Mouse (Mus musculus) lung, postnatal 14 days (tissue): Measurements from ENCODE around the gene Gal3st2c.
"Not testable (repeated sequence)": the region's sequence is repeated elsewhere in the genome, so short reads cannot be mapped to it uniquely, and the experiment has no call there.

Source experiments
- DNase-seq: peaks from one replicate; pipeline ENCODE4 v3.0.0; 2021

Gal3st2c gene

DNA sequence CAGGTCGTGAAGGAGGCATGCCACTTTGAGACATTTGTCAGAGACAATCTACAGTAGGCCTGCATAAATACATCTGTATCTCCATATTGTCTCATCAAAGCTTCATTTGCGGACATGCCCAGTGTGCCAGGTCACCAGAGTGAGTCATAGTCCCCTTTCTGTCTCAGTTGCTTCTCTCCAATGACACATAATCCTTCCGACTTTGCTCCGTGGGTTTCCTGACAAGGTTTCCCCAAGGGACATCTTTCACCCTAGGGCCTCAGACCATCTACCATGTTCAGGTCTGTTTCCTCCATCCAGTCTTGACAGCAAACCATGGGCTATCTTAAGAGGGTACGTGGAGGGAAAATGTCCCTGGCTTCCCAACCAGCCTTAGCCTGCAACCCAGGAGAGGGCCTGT is 60.8 kb downstream of the Gal3st2c start:
- no peak for DNase-seq

DNA sequence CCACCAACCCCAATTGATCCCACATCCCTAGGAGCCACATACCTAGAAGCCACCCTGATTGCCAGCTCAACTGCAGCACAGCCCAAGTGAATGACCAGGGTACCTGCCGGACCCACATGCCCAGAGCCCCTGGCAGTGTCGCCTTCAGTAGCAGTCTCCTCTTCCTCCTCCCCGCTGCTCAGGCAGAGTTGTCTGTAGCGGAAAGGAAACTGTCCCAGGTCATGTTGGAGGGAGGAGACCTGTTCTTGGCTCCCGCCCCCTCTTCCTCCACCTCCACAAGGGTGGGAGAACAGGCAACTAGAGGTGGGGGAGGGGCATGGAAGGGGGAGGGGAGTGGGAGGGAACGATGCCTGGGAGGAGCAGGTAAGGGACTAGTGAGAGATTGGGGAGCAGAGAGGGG is 62.1 kb downstream of the Gal3st2c start, which contains the start of gene Pdcd1:
Gene Pdcd1 (minus strand): TSS at position 181 of the 400 bp plus-strand sequence.
- no peak for DNase-seq

DNA sequence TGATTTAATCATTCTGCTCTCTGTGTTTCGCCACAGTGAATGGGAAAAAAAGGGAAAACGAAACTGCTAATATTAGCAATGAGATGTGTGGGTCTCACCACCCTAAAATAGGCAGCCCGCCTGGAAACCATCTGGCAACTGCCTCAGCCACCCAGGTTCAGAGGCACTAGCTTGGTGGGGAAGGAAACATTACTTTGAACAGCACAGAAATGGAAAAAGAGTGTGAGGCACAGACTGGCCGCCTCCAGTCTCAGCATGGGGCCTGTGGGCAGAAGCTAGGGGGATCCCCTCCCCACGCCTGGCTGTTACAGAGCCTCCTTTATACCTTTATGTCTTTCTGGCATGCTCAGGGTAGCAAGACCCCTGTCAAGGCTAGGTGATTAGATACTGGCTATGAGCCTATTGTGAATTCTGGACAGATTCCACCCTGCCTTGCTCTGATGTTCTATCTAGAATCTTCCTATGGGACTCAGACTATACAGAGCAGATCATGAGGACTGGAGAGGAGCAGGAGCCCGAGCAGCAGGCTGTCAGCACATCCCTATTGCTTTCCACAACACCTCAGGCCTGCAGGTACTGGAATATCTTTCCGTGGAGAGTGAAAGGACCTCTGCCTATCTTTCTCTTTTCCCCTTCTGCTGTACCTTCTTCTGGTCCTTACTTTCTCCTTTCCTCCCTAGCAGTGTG is 63.4 kb downstream of the Gal3st2c start:
- no peak for DNase-seq

DNA sequence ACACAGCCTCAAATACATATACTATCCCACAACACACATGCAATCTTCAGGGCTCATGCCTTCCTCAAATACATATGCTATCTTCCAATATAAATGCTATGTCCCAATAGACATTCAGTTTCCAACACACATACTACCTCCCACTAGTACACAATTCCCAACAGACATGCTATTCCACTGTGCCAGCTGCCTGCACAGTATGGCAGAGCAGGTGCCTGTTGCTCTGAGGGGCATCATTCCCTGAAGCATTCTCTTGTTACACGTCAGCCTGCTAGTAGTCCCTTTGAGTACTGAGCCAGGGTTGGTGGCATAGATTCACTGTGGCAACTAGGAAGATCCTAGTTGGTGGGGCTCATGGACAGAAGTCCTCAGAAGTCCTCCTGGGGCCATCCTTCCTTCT is 64.2 kb downstream of the Gal3st2c start:
- DNase-seq, result no peak

DNA sequence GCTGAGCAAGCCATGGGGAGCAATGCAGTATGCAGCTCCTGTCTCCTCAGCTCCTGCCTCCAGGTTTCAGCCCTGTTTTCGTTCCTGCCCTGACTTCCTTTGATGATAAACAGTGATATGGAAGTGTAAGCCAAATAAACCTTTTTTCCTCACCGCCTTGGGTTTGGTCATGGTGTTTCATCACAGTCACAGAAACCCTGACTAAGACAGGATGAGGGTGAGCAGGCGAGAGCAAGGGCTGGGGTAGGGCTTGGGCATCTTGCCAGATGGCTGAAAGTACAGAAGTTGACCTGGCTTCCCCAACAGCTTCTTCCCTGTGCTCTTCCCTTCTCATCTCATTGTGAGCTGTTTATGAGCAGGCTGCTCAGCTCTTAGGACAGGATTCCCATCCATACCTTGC is 65.7 kb downstream of the Gal3st2c start:
- DNase-seq, result no peak

DNA sequence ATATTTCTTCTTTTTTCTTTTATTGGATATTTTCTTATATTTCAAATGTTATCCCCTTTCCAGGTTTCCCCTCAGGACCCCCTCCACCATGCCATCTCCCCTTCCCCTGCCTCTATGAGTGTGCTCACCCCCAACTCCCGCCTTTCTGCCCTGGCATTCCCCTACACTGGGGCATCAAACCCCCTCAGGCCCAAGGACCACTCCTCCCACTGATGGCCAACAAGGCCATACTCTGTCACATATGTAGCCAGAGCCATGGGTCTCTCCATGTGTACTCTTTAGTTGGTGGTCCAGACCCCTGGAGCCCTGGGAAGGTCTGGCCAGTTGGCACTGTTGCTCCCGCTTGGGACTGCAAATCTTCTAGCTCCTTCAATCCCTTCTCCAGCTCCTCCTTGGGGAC is 67.1 kb downstream of the Gal3st2c start:
- no peak for DNase-seq

DNA sequence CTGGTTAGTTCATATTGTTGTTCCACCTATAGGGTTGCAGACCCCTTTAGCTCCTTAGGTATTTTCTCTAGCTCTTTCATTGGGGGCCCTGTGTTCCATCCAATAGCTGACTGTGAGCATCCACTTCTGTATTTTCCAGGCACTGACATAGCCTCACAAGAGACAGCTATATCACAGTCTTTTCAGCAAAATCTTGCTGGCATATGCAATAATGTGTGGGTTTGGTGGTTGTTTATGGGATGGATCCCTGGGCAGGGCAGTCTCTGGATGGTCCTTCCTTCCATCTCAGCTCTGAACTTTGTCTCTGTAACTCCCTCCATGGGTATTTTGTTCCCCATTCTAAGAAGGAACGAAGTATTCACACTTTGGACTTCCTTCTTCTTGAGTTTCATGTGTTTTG is 68.0 kb downstream of the Gal3st2c start:
- DNase-seq, result not testable (repeated sequence)
